Mouse (Mus musculus) CD8-positive naive resting alpha-beta T cell, adult 2 months (primary cell): ENCODE data around the gene Mycbp2.

Source experiments
- DNase-seq, 2 experiments: peaks; one replicate each; pipeline ENCODE4 v3.0.0; 2022; ENCODE audit warnings: low read depth in 2 of 2, low spot score in 2 of 2

The Mycbp2 gene

GRCm38 (mm10) chr14:103106301-103106700 lies 240.3 kb downstream of the Mycbp2 start:
- DNase-seq, result no peak

GRCm38 (mm10) chr14:103102731-103103335 lies 243.8 kb downstream of the Mycbp2 start:
- DNase-seq, result no peak

- no peak for DNase-seq
Observed at GRCm38 (mm10) chr14:103102246-103102645, 244.4 kb downstream of the Mycbp2 start.

GRCm38 (mm10) chr14:103101171-103101570 lies 245.4 kb downstream of the Mycbp2 start:
- DNase-seq, result no peak

- no peak for DNase-seq
Observed at GRCm38 (mm10) chr14:103100296-103100695, 246.3 kb downstream of the Mycbp2 start.

- DNase-seq, result peak; percentile 88 to 89
Observed at GRCm38 (mm10) chr14:103099238-103099933, 247.2 kb downstream of the Mycbp2 start, which contains the start of gene Fbxl3. Gene Fbxl3, minus strand, starts transcription at chr14:103099566.

GRCm38 (mm10) chr14:103098587-103099235 lies 247.9 kb downstream of the Mycbp2 start:
- DNase-seq, result peak; percentile 63

GRCm38 (mm10) chr14:103098213-103098586 lies 248.4 kb downstream of the Mycbp2 start:
- DNase-seq, result no peak

GRCm38 (mm10) chr14:103096621-103097020 lies 250.0 kb downstream of the Mycbp2 start:
- no peak for DNase-seq

GRCm38 (mm10) chr14:103095826-103096225 lies 250.8 kb downstream of the Mycbp2 start:
- DNase-seq, result no peak

GRCm38 (mm10) chr14:103095036-103095435 lies 251.6 kb downstream of the Mycbp2 start:
- DNase-seq, result peak; percentile 15 to 32

GRCm38 (mm10) chr14:103093670-103094069 lies 252.9 kb downstream of the Mycbp2 start:
- DNase-seq, result no peak

GRCm38 (mm10) chr14:103093236-103093635 lies 253.4 kb downstream of the Mycbp2 start:
- no peak for DNase-seq

GRCm38 (mm10) chr14:103088624-103089023 lies 258.0 kb downstream of the Mycbp2 start:
- DNase-seq, result peak; percentile 37 to 48

- DNase-seq, result no peak
Observed at GRCm38 (mm10) chr14:103087846-103088245, 258.8 kb downstream of the Mycbp2 start.

- DNase-seq, result no peak
Observed at GRCm38 (mm10) chr14:103086671-103087324, 259.8 kb downstream of the Mycbp2 start.

GRCm38 (mm10) chr14:103085840-103086533 lies 260.6 kb downstream of the Mycbp2 start:
- no peak for DNase-seq

- DNase-seq, result no peak
Observed at GRCm38 (mm10) chr14:103079209-103079977, 267.2 kb downstream of the Mycbp2 start.

GRCm38 (mm10) chr14:103078006-103078912 lies 268.4 kb downstream of the Mycbp2 start:
- no peak for DNase-seq
